Mouse (Mus musculus): Measurements from ENCODE around the gene Il9. TPM values are rescaled to one million over a fixed set of nuclear protein-coding genes. Genes with fewer than 3 reads are reported as not detected.
A peak's percentile ranks its signal among the peaks of the same experiment; 100 is the strongest.

Il9 gene
- total RNA-seq, 2 experiments from 2014 or later, result not detected

DNA sequence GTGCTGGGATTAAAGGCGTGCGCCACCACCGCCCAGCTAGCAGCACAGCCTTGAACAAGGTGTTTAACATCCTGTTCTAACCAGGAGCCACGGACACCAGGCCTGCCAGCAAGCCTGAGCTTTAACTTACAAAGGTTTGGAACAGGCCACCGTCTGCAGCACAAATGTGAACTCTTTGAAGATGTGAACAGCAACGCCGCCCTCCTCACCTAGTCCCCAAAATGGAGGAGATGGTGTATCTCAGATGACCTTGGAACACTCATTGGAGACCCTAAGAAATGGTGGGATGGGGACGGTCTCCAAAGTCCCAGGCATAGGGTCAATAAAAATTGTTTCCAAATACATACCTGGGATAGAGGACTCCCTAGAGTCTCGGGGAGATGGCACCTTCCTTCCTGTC lies 9.4 kb downstream of the Il9 start:
- DNase-seq, result no peak
- intact Hi-C loops (cut with DNase I), result no loop called here

DNA sequence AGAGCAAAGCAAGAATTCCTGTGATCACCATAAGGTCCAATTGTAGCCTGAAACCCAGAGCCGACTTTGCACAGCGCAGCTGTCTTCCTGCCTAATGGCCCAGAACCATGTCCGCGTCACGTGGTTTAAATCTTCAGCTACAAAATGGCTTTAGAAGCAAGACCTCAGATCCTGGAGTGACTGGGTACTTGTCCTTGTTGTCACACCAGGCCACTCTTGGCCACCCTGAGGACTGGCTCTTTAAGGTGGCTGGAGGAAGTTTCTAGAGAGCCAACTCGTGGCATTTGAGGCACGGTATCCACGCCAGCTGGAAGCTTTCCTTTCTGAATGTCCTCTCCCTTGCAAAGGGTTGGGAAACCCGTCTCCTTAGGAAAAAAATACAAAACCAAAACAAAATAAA lies 10.1 kb downstream of the Il9 start:
- intact Hi-C loops (cut with DNase I), result no loop called here
- DNase-seq, result no peak

DNA sequence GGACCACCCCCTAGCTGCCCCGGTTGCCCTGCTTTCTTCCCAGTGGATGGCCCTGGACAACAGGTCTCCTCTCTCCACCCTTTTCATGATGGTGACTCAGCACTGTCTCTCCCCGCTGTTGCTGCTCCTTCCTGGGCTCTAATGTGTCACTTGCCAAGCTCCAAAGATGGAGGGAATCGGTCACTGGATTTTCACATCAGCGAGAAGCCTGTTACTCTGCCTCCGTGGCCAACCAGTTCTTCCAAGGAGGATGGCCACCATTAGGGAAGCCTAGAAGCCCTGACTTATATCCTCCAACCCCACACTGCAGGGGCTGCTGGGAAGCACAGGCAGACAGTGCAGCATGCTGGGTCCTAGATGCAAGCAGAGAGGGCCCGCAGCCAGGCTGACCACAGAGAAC lies 10.8 kb downstream of the Il9 start:
- no peak for DNase-seq
- intact Hi-C loops (cut with DNase I), result no loop called here

DNA sequence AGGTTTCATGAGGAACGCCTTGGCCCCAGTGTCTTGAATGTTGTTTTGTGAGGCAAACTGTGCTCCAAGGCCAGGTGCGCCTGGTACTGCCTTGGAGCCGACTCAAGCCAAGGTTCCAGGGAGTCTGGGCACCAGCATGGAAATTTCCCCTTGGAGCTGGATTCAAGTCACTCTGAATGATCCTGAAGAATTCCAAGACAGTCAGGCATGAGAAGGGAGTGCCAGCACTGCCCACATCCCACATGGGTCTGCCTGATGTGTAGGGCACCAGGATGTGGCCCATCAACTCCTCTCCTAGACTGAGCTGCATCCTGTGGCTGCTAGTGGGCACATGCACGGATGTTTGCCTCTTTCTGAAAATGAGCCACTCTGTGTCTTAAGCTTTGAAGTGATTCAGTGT lies 13.5 kb downstream of the Il9 start:
- intact Hi-C loops (cut with DNase I), result no loop called here

DNA sequence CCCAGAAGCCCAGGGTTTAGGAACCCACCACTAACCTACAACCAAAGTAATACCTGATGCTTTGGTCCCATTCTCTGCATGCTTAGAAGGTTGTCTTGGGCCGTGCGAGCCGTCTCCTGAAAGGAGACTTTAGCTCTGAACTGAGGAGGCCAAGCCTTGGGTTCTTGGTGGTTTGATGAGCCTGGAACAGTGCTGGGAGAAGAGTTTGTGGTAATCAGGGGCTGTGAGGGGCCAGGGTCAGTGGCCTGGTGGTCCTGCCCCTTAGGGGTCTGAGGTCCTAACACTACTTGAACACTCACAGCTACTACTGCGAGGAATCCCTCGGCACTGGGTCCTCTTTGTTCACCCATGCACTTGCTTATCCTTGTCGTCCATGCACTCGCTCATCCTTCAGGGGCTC lies 14.3 kb downstream of the Il9 start:
- no peak for DNase-seq
- intact Hi-C loops (cut with DNase I), result no loop called here

More for the DNA sequence above, 13.5 kb downstream of the Il9 start:
- no peak for DNase-seq

DNA sequence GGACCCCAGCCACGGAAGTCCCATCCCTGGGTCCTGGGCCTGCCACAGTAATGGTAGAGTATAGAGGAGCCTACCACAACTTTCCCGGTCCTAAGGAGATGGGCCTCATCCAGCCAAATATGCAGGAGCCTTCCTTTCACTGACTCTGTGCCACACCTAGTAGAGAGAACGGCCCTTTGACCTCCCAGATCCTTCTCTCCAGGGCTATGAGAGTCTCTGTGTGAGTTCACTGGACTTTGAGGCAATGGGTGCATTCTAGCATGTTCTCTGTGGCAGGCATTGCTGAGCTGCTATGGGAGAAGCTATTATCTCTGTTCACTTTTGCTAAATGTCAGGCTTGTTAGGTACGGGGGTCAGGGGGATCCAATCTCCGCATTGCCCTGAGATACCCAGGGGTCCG lies 18.3 kb downstream of the Il9 start:
- intact Hi-C loops (cut with DNase I), result no loop called here

DNA sequence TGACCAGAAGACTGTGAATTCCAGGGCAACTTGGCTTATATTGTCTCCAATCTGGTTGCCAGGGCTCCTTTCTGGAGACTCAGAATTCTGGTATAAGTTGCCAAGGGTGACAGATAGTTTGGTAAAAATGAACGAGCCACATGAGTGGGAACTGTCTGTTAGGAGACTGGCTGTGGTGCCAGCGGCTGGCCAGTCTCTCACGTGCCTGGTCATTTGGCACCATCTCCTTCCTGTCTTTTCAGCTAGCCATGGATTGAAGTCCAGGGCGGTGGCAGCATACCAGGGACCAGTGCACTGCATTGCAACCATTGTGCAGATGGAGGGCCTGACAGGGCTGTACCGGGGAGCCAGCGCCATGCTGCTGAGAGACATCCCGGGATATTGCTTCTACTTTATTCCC lies 18.8 kb downstream of the Il9 start:
- intact Hi-C loops (cut with DNase I), result no loop called here
- DNase-seq, result no peak

More for the DNA sequence above, 18.3 kb downstream of the Il9 start:
- DNase-seq, result no peak

DNA sequence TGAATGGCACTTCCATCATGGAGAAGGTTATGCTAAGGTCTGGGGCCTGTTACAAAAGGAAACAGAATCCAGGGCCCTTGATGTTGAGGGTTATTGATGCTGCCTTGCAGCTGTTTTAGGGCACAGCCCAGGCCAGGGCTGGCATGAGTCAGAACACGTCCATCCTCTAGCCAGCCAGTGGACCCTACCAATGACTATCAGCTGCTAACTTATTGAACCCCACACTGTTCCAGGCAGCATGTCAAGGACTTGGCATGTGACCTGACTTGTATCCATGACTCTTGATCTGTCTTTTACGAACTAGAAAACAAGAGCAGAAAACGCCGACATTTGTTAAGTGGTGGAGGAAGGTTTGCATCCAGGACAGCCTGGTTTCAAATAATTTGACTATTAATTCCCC lies 19.3 kb downstream of the Il9 start:
- intact Hi-C loops (cut with DNase I), result no loop called here
- DNase-seq, result no peak

DNA sequence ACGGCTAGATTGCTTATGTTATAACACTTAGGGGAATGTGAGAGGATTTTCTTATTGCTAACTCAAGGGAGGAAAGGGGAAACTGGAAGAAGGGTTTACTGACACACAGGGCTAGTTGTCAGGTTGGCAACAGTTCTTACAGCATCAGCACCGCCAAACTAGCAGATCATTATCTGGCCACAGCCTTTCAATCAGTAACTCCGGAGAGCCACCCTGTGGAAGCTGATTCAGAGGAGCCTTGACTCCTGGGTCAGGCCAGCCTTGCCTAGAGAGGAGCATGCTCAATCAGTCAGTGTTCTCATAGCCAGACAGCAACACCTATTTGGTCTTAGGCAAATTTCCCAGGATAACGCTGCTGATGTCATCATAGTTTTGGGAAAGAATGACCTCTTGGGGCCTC lies 20.6 kb downstream of the Il9 start:
- DNase-seq, result no peak
- intact Hi-C loops (cut with DNase I), result no loop called here

DNA sequence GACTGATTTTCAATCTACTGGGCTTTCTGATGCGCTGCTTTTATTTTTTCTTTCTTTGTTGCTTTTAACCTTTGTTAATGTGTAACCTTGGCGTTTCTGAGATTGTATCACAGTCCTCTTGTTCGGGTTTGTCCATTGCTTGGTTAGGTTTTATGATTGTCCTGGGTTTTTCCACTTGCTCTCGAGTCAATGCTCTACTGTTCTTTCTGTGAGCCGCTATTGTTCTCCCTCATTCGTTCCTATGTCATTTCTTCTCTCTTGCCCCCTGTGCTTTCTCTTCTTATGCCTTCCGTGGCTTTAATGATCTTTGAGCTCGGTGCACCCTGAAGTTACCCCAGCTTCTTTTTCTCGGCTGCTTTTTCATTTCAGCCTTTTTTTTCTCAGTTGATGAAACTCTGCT lies 24.0 kb downstream of the Il9 start:
- DNase-seq, result no peak
- intact Hi-C loops (cut with DNase I), result no loop called here

DNA sequence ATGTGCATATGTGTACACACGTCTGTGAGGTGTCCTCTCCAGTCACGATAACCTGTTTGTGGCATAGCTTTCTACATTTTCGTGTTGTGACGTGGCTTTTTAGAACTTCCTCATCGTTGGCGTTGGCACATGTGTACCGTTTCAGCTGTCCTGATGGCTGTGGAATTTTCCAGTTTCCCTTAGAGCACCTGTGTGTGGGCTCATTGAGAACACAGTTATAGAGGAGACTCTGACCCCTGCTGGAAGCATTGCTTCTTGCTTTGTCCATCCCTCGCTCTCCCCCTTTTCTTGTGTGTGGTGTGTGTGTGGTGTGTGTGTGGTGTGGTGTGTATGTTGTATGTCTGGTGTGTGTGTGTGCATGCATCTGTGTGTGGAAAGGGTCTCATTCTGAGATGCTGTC lies 32.0 kb downstream of the Il9 start:
- no peak for DNase-seq
- intact Hi-C loops (cut with DNase I), result no loop called here

DNA sequence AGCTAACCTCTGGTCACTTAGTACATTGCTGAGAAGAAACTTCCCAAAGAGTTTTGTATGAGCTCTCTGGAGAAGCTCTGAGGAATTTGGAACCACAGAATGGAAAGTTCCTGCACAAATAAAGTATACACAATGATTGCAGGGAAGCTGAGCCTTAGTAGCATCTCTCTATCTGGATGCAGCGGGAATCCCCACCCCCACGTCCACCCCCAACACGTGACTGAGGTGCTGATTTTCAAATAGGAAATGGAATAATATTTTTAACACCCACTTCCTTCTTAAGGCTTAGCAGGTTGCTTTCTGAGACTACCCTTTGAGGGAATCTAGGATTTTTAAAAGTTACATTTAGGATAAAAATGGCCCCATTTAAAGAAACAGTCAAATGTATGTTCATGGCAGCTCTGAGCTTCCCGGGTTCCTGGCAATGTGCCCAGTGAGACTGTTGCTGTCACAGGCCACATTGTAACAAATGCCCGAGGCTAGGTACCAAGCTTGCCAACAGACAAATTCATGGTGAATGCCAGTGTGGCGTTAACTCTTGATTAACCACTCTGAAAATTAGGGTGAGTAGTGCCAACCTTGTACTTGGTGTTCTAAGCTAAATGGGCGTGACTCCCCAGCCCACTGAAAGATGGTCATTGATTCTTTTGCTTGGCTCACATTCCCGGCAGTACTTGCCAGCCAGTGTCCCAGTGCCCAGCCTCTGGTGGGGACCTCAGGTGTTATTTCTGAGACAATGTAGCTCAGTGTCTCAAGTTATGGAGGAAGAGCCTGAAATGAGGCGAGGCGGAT lies 32.6 kb downstream of the Il9 start:
- intact Hi-C loops (cut with DNase I), result no loop called here
- no peak for DNase-seq

DNA sequence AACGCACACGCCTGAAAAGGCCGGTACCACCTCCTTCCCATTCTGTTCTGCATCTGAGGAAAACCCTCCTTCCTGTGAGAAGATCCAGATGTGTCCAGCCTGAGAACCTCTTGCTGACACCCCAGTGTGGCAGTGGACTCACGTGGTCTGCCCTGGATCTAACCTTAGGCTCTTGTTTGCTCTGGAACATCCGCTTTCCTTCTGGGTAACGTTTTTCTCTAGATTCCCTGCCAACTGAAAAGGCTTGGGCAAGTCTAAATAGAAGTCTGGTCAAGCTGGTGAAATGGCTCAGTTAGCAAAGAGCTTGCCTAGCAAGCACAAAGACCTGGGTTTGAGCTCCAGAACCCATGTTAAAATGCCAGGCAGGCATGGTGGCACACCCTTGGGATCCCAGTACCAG lies 37.0 kb downstream of the Il9 start:
- DNase-seq, result no peak
- intact Hi-C loops (cut with DNase I), result no loop called here

DNA sequence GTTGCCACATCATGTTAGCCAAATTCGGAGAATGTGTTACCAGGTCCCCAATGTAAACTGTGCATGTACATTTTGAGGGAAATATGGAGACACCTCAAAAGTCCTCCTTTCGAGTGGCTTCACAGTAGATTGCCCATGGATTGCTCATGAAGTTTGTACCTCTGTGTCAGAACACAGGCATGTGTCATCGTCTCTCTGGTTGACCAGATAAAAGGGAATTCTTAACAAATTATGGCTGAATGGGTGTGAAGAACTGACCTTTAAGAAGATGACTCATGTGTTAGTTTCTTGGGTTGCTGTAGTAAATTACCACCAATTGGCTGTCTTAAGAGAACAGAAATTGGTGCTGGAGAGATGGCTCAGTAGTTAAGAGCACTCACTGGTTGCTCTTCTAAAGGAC lies 37.9 kb downstream of the Il9 start:
- intact Hi-C loops (cut with DNase I), result no loop called here
- no peak for DNase-seq

DNA sequence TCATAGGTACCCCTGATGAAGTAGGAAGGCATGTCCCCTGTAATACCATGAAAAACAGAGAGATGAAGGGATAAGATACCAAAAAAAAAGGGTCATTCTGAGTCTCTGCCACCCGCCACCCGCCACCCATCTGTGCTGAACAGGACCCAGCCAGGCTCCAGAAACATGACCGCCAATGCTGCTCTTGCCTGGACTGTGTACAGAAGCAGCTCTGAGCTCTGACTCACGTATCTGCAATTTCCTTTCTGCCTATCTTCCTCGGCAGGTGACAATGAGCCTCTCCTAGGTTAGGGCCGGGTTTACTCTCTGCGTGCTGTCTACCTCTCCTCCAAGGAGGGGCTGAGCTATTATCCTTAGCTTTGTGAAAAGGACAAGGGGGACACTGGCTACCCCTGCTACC lies 38.6 kb downstream of the Il9 start:
- intact Hi-C loops (cut with DNase I), result no loop called here
- DNase-seq, result no peak

DNA sequence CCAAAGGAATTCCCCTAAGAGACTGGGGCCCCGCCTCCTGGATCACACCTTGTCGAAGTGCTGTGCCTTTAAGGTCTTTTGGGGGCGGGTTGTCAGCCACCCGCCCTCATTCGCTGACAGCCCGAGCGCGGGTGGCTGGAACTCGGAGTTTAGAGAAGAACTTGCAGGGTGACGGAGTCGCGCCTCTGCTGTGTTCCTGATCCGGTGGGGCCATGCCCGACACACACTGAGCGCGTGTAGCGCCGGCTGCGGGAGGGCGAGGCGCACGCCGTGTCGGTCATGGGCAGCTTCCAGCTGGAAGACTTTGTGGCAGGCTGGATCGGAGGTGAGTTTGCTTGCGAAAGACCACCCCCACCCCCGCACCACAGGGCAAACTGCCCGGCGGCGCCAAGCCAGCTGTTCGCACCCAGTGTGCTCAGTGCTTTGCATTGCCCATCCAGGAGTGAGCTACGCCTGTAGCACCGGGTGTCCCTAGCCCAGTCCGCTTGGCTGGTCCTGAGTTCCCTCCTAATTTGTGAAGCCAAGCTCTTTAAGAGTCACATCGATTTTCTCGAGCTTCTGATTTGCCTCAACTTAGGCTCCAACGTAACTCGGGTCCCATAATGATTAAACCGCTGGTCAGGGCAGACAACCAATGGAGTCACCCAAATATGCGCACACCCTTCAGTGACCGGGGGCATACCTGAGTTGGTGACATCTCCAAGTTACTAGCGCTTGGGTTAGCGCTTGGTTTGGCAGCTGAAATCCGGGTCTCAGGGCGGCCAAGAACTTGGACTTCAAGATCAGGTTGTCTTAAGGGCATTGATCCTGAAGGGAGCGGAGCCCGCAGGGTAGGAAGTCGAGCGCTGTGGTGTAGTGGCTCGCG lies 43.6 kb downstream of the Il9 start, which contains the start of gene Slc25a48:
Slc25a48 (plus strand) TSS at position 145 of the 865 bp plus-strand sequence.
- intact Hi-C loops (cut with DNase I), result no loop called here
- peak; percentile 22 to 48 for DNase-seq

DNA sequence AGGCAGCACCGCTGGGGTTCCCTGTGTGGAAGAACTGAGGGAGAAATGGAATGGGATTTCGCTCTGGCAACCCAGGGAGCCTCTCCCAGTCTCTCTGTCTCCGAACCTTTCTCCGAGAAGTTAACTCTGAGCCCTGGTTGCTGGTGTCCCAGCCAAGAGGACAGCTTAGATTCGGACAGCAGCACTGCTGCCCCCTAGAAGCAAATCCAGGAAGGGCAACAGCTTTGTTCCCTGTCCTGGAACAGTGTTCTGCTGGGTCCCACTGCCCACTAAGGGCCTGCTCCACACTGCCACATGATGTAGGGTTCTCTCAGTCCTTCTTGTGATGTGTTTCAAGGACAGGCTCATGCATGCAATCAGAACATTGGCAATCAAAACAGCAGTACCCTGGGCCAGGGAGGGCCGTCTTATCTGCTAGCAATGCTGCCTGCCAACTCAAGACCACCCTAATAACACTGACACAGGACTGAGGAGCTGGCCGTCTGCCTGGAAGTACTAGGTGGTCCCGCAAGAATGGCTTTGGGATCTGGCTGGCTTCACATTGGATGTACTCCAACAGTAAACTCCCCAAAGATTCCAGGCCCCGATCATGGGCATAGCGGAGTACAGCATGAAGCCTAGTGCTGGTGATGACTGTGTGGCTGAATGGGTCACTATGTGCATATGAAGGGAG lies 46.3 kb downstream of the Il9 start:
- no peak for DNase-seq
- intact Hi-C loops (cut with DNase I), result no loop called here

DNA sequence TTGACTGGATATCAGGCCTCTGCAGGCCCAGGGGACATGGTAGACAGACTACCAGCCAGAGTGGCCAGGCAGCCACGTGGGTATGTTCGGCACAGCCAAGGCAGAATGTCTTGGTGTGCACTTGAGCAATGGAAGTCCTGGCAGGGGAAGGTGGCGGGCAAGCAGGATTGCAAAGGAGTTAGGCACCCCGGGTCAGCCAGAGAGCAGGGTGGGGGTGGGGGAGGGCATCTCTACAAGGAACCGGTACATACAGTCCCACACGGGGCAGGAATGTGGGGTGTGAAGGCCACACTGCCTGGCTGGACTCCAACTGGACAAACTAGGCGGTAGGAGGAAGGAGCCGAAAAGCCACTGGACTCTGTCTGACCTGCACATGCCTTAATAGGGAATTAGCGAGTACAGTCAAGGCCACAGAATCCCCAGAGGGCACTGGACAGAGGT lies 47.7 kb downstream of the Il9 start:
- intact Hi-C loops (cut with DNase I), result no loop called here
- no peak for DNase-seq

DNA sequence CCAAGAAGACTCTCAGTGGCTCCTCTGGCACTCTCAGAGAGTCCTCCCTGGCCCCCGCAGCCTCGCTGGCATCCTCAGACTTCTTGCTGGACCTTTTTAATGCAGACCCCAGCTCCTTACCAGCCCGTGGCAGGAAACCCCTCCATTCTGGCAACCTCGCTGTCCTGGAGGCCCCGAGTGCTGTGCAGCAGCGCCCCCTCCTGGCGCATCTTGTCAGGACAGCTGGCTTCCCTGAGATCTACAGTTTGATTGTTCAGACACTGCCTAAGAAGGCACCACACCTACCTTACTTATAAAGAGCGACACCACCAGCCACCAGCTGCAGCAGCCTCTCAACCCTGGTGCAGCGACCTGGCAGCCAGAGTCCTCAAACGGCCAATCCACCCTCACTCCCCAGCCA lies 48.6 kb downstream of the Il9 start:
- DNase-seq, result peak; percentile 10 to 52
- intact Hi-C loops (cut with DNase I), result no loop called here

DNA sequence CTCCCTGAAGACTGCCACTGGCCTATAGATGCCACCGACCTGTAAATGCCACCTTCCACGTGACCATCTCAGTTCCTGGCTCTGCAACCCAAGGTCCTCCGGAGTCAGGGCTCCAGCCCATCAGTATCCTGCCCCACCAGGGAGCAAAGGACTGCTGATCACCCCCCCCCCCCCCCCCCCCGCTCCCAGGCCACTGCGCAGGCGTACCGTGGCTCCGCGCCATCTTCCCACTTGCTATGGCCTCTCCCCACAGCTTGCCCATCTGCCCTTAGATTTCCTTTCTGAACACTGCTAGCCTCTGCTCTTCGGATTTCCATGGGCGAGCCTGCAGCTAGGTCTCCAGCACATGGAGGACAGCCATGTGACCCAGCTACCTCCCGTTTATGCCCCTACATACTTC lies 49.5 kb downstream of the Il9 start:
- intact Hi-C loops (cut with DNase I), result no loop called here
- DNase-seq, result no peak
